Mouse (Mus musculus): ENCODE measurements around the gene Gdpd1.

GRCm38 (mm10) chr11:87007371-87007770 lies 66.5 kb downstream of the Gdpd1 start:
- TF ChIP-seq CTCF (IDR thresholded peaks at IDR 0.05; ENCODE audit: low read depth, low read length): no peak
- no peak for TF ChIP-seq POLR2A (IDR thresholded peaks at IDR 0.05; ENCODE audit: extremely low read depth, insufficient read depth, low read length)

All from liver, adult 2 months (tissue).